Mouse (Mus musculus) stomach, postnatal 0 days (tissue): Measurements from ENCODE around the gene Gpx3.

Experiments used
- CTCF ChIP-seq: IDR thresholded peaks from 2 replicates; pipeline ENCODE4 v1.5.1; 2016; ENCODE audit warnings: antibody characterized with exemption, low read depth, mild to moderate bottlenecking, moderate library complexity
- EP300 ChIP-seq: optimal IDR thresholded peaks from 2 replicates; pipeline ENCODE3; 2016; ENCODE audit warnings: antibody characterized with exemption

DNA sequence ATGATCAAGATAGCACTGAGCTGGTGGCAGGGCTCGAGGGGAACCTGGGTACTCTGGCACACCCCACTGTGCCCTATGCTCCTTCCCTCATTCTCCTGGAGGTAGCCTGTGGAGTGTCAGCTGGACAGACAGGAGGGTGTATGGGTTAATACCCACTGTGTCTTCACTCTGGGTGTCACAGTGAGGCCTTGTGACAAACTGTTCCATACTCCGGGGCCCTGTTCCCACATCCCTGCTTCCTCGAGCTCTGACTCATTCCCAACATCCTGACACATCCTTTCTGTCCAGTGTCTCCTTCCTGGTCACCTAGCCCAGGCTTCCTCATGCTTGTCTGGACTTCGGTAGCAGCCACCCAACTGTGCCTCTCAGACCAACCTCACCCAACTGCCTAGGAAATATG is 4.2 kb downstream of the Gpx3 start:
- no peak for TF ChIP-seq CTCF
- no peak for TF ChIP-seq EP300
